Mouse (Mus musculus) megakaryocyte, embryonic 14.5 days (primary cell): ENCODE measurements around the gene Grm7.

Experiments
- FLI1 ChIP-seq: IDR thresholded peaks from 2 replicates; pipeline ENCODE4 v1.6.1; 2012; ENCODE audit warnings: low read length, inconsistent platforms, mixed read lengths
- GATA1 ChIP-seq: IDR thresholded peaks from 3 replicates; pipeline ENCODE4 v1.6.1; 2012; ENCODE audit warnings: mixed read lengths, low read length, inconsistent platforms, borderline replicate concordance

- TF ChIP-seq FLI1 (no peak), GATA1 (no peak)
Measured at GRCm38 (mm10) chr6:110649227-110649626, 3.8 kb downstream of the Grm7 start.
